Mouse (Mus musculus): ENCODE data around the gene Cox11.

Gene Cox11

GRCm38 (mm10) chr11:90637440-90638311, at the start of gene Cox11, which contains the start of gene Stxbp4:
Gene Cox11 (plus strand): TSS chr11:90638173.
Gene Stxbp4 (minus strand): TSS chr11:90638084.
- peak; percentile 91 to 94 for DNase-seq

- DNase-seq: no peak
Measured at GRCm38 (mm10) chr11:90590996-90591395, 47.0 kb upstream of the Cox11 start.

- no peak for DNase-seq
Measured at GRCm38 (mm10) chr11:90595826-90596225, 42.1 kb upstream of the Cox11 start.

- no peak for DNase-seq
Measured at GRCm38 (mm10) chr11:90603066-90603465, 34.9 kb upstream of the Cox11 start.

GRCm38 (mm10) chr11:90612118-90612517, 25.9 kb upstream of the Cox11 start:
- DNase-seq: no peak

GRCm38 (mm10) chr11:90614743-90615142, 23.2 kb upstream of the Cox11 start:
- no peak for DNase-seq

GRCm38 (mm10) chr11:90616431-90616830, 21.5 kb upstream of the Cox11 start:
- no peak for DNase-seq

- DNase-seq: no peak
Measured at GRCm38 (mm10) chr11:90622044-90622443, 15.9 kb upstream of the Cox11 start.

- no peak for DNase-seq
Measured at GRCm38 (mm10) chr11:90622500-90622899, 15.5 kb upstream of the Cox11 start.

GRCm38 (mm10) chr11:90623477-90623876, 14.5 kb upstream of the Cox11 start:
- peak in 1 of 2 experiments; percentile 5 for DNase-seq

GRCm38 (mm10) chr11:90625174-90625573, 12.8 kb upstream of the Cox11 start:
- no peak for DNase-seq

- DNase-seq: no peak
Measured at GRCm38 (mm10) chr11:90627751-90628150, 10.2 kb upstream of the Cox11 start.

- DNase-seq: no peak
Measured at GRCm38 (mm10) chr11:90632480-90632879, 5.5 kb upstream of the Cox11 start.

GRCm38 (mm10) chr11:90634661-90635060, 3.3 kb upstream of the Cox11 start:
- DNase-seq: no peak

GRCm38 (mm10) chr11:90638312-90638830, 398 bp downstream of the Cox11 start:
- DNase-seq: peak in 1 of 2 experiments; percentile 26

- no peak for DNase-seq
Measured at GRCm38 (mm10) chr11:90649777-90650176, 11.8 kb downstream of the Cox11 start.

- no peak for DNase-seq
Measured at GRCm38 (mm10) chr11:90650231-90650885, 12.4 kb downstream of the Cox11 start.

- DNase-seq: no peak
Measured at GRCm38 (mm10) chr11:90652603-90653002, 14.6 kb downstream of the Cox11 start.

GRCm38 (mm10) chr11:90657527-90657926, 19.6 kb downstream of the Cox11 start:
- peak; percentile 55 to 57 for DNase-seq

GRCm38 (mm10) chr11:90660662-90661061, 22.7 kb downstream of the Cox11 start:
- no peak for DNase-seq

GRCm38 (mm10) chr11:90663052-90663451, 25.1 kb downstream of the Cox11 start:
- DNase-seq: no peak

GRCm38 (mm10) chr11:90663618-90664297, 25.8 kb downstream of the Cox11 start:
- DNase-seq: no peak

- no peak for DNase-seq
Measured at GRCm38 (mm10) chr11:90664345-90664986, 26.5 kb downstream of the Cox11 start.

All from lung, adult 18-20 months (tissue).